Mouse (Mus musculus) small intestine, adult 2 months (tissue): ENCODE measurements around the gene Mbtd1.

Experiments
- CTCF ChIP-seq: fragments of 200-500 bp; IDR thresholded peaks from 2 replicates; pipeline ENCODE4 v1.5.1; 2012; ENCODE audit warnings: low read depth, mild to moderate bottlenecking, control low read depth, inconsistent platforms, low read length, moderate library complexity, mixed read lengths; ENCODE audit not compliant: insufficient replicate concordance, insufficient read length; ENCODE audit errors: extremely low read depth
- POLR2A ChIP-seq: fragments of 200-500 bp; IDR thresholded peaks from 2 replicates; pipeline ENCODE4 v1.6.1; 2012; ENCODE audit warnings: low read depth, mild to moderate bottlenecking, control low read depth, inconsistent platforms, low read length, moderate library complexity

DNA sequence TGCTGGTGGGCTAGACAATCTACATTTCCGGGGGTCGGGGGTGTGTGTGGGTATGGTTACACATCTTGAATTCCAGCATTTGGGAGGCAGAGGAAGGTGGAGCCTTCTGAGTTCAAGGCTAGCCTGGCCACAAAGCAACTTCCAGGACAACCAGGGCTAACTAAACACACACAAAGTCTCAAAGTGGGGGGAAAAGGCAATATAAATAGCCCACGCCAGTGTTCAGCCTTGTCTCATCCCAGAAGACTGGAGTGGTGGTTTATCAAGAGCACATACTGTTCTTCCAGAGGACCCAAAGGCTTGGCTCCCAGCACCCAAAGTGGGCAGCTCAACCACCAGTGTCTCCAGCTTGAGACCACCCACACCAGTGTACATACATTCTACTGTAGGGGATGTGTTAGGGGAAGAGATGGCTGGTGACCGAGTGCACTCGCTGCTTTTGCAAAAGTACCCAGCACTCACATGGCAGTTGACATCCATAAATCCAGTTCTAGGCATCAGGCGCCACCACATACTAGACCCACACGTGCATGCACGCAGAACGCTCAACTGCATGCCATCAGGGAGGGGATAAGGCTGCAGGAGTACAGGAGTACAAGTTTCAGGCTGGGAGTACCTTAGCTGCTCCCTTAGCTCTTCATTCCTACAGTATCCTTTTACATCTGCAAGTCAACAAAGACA, 63.4 kb downstream of the Mbtd1 start:
- TF ChIP-seq CTCF = no peak
- TF ChIP-seq POLR2A = no peak
